Mouse (Mus musculus) bone marrow macrophage, adult 2 months (primary cell): ENCODE data around the gene Sec23a. TPM values are rescaled to one million over a fixed set of nuclear protein-coding genes. Genes with fewer than 3 reads are reported as not detected.

Source experiments
- H3K27ac ChIP-seq: 2 replicates; pipeline ENCODE4 v1.5.1; 2012; ENCODE audit warnings: low read depth, low read length; ENCODE audit not compliant: insufficient read depth
- H3K4me1 ChIP-seq: 2 replicates; pipeline ENCODE4 v1.6.1; 2012; ENCODE audit warnings: low read length; ENCODE audit not compliant: control insufficient read depth, insufficient read depth
- H3K4me3 ChIP-seq: 2 replicates; pipeline ENCODE4 v1.5.1; 2012; ENCODE audit warnings: mild to moderate bottlenecking, low read length, moderate library complexity; ENCODE audit not compliant: insufficient read depth
- CTCF ChIP-seq: IDR thresholded peaks from 2 replicates; pipeline ENCODE4 v1.5.1; 2012; ENCODE audit warnings: low read depth, mild to moderate bottlenecking, low read length, moderate library complexity
- POLR2A ChIP-seq: IDR thresholded peaks from 2 replicates; pipeline ENCODE4 v1.6.1; 2012; ENCODE audit warnings: mild to moderate bottlenecking, low read depth, low read length, borderline replicate concordance
- polyA plus RNA-seq: library from polyadenylated mRNA; stranded (reverse); fragments of >200 nt; gene quantifications from 2 replicates; pipeline ENCODE4 v1.2.4, GENCODE M21; 2012; ENCODE audit not compliant: missing spikeins, insufficient read depth, insufficient read length

Sec23a gene
- polyA plus RNA-seq, 1 experiment, result 15.5 TPM

DNA sequence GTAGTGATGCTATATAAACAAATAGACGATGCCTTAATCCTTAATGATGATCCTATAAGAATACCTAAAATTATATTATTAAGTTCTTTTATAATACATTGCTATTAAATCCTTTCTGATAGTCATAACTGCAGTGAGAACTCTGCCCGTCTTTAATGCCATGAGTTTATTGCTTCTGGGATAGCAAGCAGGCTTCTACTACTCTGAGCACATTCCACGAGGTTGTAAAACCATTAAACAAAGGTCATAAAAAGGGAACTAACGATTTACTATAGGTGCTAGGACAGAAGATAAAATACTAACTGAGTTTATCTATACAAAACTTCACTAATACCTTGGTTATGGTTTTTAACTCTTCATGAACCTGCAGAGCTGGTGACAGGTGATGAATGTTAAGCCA is 69.3 kb downstream of the Sec23a start:
- Histone ChIP-seq H3K4me1 (no peaks in the 10 kb centered on the region), H3K27ac (no peak overlapping the region), H3K4me3 (no peak overlapping the region)
- TF ChIP-seq CTCF (no peak), POLR2A (no peak)

DNA sequence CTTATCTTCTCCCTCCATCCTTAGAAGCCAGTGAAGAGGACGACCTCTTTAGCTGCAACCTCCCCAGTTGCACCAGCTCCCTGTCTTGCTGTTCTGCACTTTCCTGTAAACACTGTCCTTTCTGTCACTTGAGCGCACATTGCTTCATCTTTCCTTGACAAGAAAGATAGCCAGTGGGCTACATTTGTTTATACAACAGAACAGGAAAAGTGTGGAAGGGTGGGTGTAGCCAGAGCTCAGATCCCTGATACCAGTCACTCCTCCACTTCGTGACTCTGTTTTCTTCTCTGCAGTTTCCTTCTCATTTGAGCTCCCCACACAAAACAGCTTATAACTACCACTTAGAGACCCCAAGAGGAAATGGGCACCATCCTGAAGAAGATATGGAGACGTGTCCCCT is 77.2 kb downstream of the Sec23a start:
- Histone ChIP-seq H3K27ac (no peak overlapping the region), H3K4me1 (no peaks in the 10 kb centered on the region), H3K4me3 (no peak overlapping the region)
- TF ChIP-seq POLR2A (no peak), CTCF (no peak)

DNA sequence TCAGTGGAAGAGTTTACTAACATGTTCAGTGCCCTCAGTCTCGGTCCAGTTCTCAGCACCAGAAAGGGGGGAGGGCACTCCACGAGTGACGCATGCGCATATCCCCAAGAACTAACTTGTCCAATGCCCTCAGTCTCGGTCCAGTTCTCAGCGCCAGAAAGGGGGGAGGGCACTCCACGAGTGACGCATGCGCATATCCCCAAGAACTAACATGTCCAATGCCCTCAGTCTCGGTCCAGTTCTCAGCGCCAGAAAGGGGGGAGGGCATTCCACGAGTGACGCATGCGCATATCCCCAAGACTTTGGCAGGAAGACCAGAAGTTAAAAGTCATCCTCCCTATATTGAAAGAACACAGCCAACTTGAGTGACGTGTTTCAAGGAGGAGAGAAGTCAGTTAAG is 86.8 kb downstream of the Sec23a start:
- Histone ChIP-seq H3K4me3 (no peak overlapping the region), H3K4me1 (no peaks in the 10 kb centered on the region), H3K27ac (no peak overlapping the region)
- TF ChIP-seq CTCF (no peak), POLR2A (no peak)

DNA sequence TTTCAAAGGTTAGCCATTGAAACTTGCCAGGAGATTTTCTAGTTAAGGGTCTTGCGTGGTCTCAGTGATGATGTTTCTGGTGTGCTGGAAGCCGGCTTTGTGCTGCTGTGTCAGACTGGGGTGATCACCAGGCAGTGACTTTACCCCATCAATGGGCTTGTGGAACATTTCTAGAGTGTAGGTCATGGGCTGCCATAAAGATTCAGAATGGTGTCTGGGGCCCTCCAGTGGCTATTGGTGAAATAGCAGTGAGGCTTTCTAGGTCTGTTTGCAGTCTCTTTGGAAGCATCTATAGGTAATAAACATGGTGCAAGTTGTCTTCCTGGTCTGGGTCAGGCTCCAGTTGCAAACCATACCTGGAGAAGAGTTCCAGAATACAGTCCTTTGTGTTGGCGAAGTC is 87.8 kb downstream of the Sec23a start:
- Histone ChIP-seq H3K4me1 (no peaks in the 10 kb centered on the region), H3K27ac (no peak overlapping the region), H3K4me3 (no peak overlapping the region)
- 0 out of 2 replicates have a peak, but pooled peaks have one; percentile 11 for TF ChIP-seq CTCF
- no peak for TF ChIP-seq POLR2A

DNA sequence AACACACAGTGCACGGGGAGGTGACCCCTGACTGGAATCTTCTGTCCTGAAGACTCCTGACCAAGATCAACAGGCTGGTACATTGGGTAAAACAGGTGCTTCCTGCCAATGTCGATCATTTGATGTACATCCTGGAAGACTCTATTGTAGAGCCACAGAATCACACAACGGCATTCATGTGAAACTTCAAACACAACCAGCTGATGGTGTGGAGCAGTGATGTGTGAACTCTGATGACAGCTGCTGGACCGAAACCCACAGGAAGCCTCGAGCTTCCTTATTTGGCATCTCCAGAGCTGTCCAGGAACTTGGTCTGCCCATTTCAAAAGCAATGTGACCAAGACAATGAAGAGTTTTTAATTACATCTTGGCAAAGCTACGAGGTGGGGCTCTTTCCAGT is 91.0 kb downstream of the Sec23a start:
- Histone ChIP-seq H3K4me1 (no peaks in the 10 kb centered on the region), H3K27ac (no peak overlapping the region), H3K4me3 (no peak overlapping the region)
- TF ChIP-seq POLR2A (no peak), CTCF (no peak)

DNA sequence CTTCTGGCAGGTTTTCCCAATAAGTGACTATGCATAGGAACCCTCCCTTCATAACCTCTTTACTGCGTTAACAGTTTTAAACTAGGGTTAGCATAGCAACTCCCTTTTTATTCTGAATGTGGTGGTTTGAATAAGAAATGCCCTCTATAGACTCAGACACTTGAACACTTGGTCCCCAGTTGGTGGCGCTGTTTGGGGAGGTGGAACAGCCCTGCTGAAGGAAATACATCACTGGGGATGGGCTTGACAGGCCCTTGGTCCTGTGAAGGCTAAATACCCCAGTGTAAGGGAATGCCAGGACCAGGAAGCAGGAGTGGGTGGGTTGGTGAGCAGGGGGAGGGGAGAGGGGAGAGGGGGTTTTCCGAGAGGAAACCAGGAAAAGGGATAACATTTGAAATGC is 92.3 kb downstream of the Sec23a start:
- TF ChIP-seq CTCF (no peak), POLR2A (no peak)
- no peaks in the 10 kb centered on the region for H3K4me1 ChIP-seq
- H3K27ac ChIP-seq, result no peak overlapping the region
- H3K4me3 ChIP-seq, result no peak overlapping the region

DNA sequence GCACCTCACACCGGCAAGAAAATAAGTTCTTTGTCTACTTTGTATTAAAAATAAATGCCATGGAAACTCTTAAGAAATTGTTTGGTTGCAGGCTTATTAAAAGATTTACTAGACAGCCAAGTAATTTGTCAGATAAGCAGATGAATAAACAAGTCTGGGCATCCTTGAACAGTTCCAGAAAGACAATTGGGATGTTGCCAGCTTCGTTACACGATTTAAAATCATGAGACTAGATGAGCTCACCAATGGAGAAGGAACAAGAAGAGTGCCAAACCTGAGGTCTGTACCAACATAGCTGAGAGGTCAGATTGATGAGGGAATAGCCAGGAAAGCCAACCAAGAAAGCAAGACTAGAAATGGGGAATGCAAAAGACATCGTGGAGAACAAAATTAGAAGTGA is 102.0 kb downstream of the Sec23a start:
- Histone ChIP-seq H3K27ac (no peak overlapping the region), H3K4me1 (no peaks in the 10 kb centered on the region), H3K4me3 (no peak overlapping the region)
- TF ChIP-seq CTCF, result no peak
- TF ChIP-seq POLR2A, result no peak

Other genes starting within 250 kb of the Sec23a start
- gene Gemin2, start 1.4 kb upstream of the Sec23a start, polyA plus RNA-seq, result 6.3 and 6.9 TPM in 2 replicates
- gene Trappc6b, start 49.5 kb upstream of the Sec23a start, polyA plus RNA-seq, result 88.0 and 90.6 TPM in 2 replicates
- gene Pnn, start 54.9 kb upstream of the Sec23a start, polyA plus RNA-seq, result 81.7 and 114 TPM in 2 replicates
- 154 and 168 TPM in 2 replicates for gene Mia2, start 83.8 kb upstream of the Sec23a start, polyA plus RNA-seq
- 46.0 and 50.9 TPM in 2 replicates for gene Fbxo33, start 207.7 kb upstream of the Sec23a start, polyA plus RNA-seq